Mouse (Mus musculus): ENCODE results near the gene Plekhg1.

DNA sequence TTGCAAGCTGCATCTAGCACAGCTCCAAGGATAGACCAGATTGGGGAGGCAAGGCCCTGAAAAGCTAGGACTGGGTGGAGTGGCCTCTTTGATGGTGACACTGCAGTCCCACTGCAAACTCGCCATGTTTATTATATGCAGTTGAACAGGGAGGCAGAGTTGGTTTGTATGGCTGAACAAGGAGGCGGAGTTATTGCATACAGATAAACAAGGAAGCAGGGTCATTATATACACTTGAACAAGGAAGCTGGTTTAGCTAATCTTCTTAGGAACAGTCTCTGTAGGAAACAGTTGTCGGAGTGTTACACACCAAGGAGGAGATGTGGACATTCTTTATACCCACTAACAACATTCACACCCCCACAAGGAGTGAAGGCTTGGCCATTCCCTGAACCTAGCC, 112.6 kb downstream of the Plekhg1 start:
- no peak for TF ChIP-seq CTCF (IDR thresholded peaks at IDR 0.05)
- no peak for TF ChIP-seq EP300 (IDR thresholded peaks at IDR 0.05)

All from lung, postnatal 0 days (tissue).